Mouse (Mus musculus) heart, embryonic 15.5 days (tissue): Measurements from ENCODE around the gene Mettl7a3. TPM values are rescaled to one million over a fixed set of nuclear protein-coding genes. Genes with fewer than 3 reads are reported as not detected.
"Not testable (repeated sequence)": the region's sequence is repeated elsewhere in the genome, so short reads cannot be mapped to it uniquely, and the experiment has no call there.

Experiments used
- ATAC-seq: fragments of 200-750 bp; cut with Nextera tagmentation; replicated peaks from 2 replicates; pipeline ENCODE4 v1.8.0; 2017; ENCODE audit warnings: low read depth, moderate TSS enrichment; ENCODE audit not compliant: insufficient number of reproducible peaks, insufficient read depth, low FRiP score
- H3K27ac ChIP-seq: fragments of 300-500 bp; sonication (generic); 2 replicates; pipeline ENCODE4 v1.5.1; 2015; ENCODE audit warnings: mild to moderate bottlenecking, inconsistent platforms
- H3K27me3 ChIP-seq: fragments of 300-500 bp; sonication (generic); 2 replicates; pipeline ENCODE4 v1.6.1; 2015; ENCODE audit warnings: inconsistent platforms
- H3K36me3 ChIP-seq: fragments of 300-500 bp; sonication (generic); 2 replicates; pipeline ENCODE4 v1.6.1; 2015; ENCODE audit warnings: mild to moderate bottlenecking, inconsistent platforms
- H3K4me1 ChIP-seq: fragments of 300-500 bp; sonication (generic); replicated peaks from 2 replicates; pipeline ENCODE4 v1.6.1; 2015; ENCODE audit warnings: inconsistent platforms
- H3K4me2 ChIP-seq: fragments of 300-500 bp; sonication (generic); 2 replicates; pipeline ENCODE4 v1.6.1; 2015; ENCODE audit warnings: inconsistent platforms, mild to moderate bottlenecking, moderate library complexity
- H3K4me3 ChIP-seq: fragments of 300-500 bp; sonication (generic); 2 replicates; pipeline ENCODE4 v1.5.1; 2015; ENCODE audit warnings: mild to moderate bottlenecking, inconsistent platforms
- H3K9ac ChIP-seq: fragments of 300-500 bp; sonication (generic); 2 replicates; pipeline ENCODE4 v1.6.1; 2015; ENCODE audit warnings: mild to moderate bottlenecking, inconsistent platforms
- H3K9me3 ChIP-seq: fragments of 300-500 bp; sonication (generic); replicated peaks from 2 replicates; pipeline ENCODE4 v1.6.1; 2016; ENCODE audit warnings: inconsistent platforms
- WGBS: fragments of 180-500 bp; shearing (Covaris S2); methylation state at CpG from one replicate; pipeline ENCODE4 v1.1.7; 2015; ENCODE audit warnings: mixed read lengths; 5-methylcytosine and 5-hydroxymethylcytosine counted together
- polyA plus RNA-seq: library from polyadenylated mRNA; unstranded; fragments of >200 nt; fragmentation: Nextera tagmentation; extraction: Ambion mirVana; gene quantifications from 2 replicates; pipeline ENCODE4 v1.2.1, GENCODE M21; 2015

Mettl7a3 gene
- polyA plus RNA-seq, 1 experiment from 2014 or later: not detected

GRCm38 (mm10) chr15:100364242-100364641 is 29.5 kb downstream of the Mettl7a3 start, which contains the start of gene Higd1c:
Gene Higd1c (plus strand): TSS chr15:100364542.
- whole genome bisulfite sequencing: 63% methylated on average over 7 of the region's 7 CpGs

GRCm38 (mm10) chr15:100365967-100366366 is 31.2 kb downstream of the Mettl7a3 start:
- H3K9me3 ChIP-seq, H3K4me3 ChIP-seq, H3K36me3 ChIP-seq, H3K4me2 ChIP-seq, ATAC-seq, H3K9ac ChIP-seq, H3K4me1 ChIP-seq, H3K27me3 ChIP-seq, H3K27ac ChIP-seq: not testable (repeated sequence)
- WGBS: 78% methylated on average over 9 of the region's 9 CpGs

More at GRCm38 (mm10) chr15:100364242-100364641, 29.5 kb downstream of the Mettl7a3 start, which contains the start of gene Higd1c:
- Histone ChIP-seq H3K9ac (no peak within 1 kb of the TSS), H3K36me3 (no peaks in the 10 kb centered on the region), H3K27ac (no peak within 1 kb of the TSS), H3K4me3 (no peak within 1 kb of the TSS), H3K4me2 (no peak within 1 kb of the TSS), H3K27me3 (no peaks in the 10 kb centered on the region), H3K9me3 (no peaks in the 10 kb centered on the region), H3K4me1 (no peaks in the 10 kb centered on the region)
- no peak for ATAC-seq

- H3K9ac ChIP-seq: no peak overlapping the region
- no peak overlapping the region for H3K4me2 ChIP-seq
- H3K36me3 ChIP-seq: no peaks in the 10 kb centered on the region
- H3K27ac ChIP-seq: no peak overlapping the region
- ATAC-seq: no peak
- 76% methylated on average over 7 of the region's 7 CpGs for WGBS
- no peak overlapping the region for H3K4me3 ChIP-seq
- no peaks in the 10 kb centered on the region for H3K27me3 ChIP-seq
- H3K4me1 ChIP-seq: no peaks in the 10 kb centered on the region
- H3K9me3 ChIP-seq: no peaks in the 10 kb centered on the region
These were observed 32.4 kb downstream of the Mettl7a3 start for GRCm38 (mm10) chr15:100367119-100367518.

- WGBS: 30% methylated on average over 5 of the region's 5 CpGs
- H3K9me3 ChIP-seq: no peaks in the 10 kb centered on the region
- no peak for ATAC-seq
- H3K36me3 ChIP-seq: no peaks in the 10 kb centered on the region
- H3K27me3 ChIP-seq: no peaks in the 10 kb centered on the region
- H3K4me2 ChIP-seq: no peak overlapping the region
- no peak overlapping the region for H3K27ac ChIP-seq
- no peaks in the 10 kb centered on the region for H3K4me1 ChIP-seq
- H3K4me3 ChIP-seq: no peak overlapping the region
- H3K9ac ChIP-seq: no peak overlapping the region
These were observed 40.3 kb downstream of the Mettl7a3 start for GRCm38 (mm10) chr15:100375066-100375465.

- ATAC-seq, H3K4me1 ChIP-seq: not testable (repeated sequence)
- WGBS: 33% methylated on average over 4 of the region's 9 CpGs
These were observed 43.2 kb downstream of the Mettl7a3 start for GRCm38 (mm10) chr15:100377847-100378505.

GRCm38 (mm10) chr15:100379658-100380057 is 44.9 kb downstream of the Mettl7a3 start:
- Histone ChIP-seq H3K27me3 (no peaks in the 10 kb centered on the region), H3K4me2 (no peak overlapping the region), H3K27ac (no peak overlapping the region), H3K9ac (no peak overlapping the region), H3K4me3 (no peak overlapping the region), H3K36me3 (no peaks in the 10 kb centered on the region), H3K4me1 (no peaks in the 10 kb centered on the region), H3K9me3 (no peaks in the 10 kb centered on the region)
- ATAC-seq: no peak
- 86% methylated on average over 8 of the region's 8 CpGs for WGBS

More at GRCm38 (mm10) chr15:100377847-100378505, 43.2 kb downstream of the Mettl7a3 start:
- H3K27ac ChIP-seq, H3K27me3 ChIP-seq, H3K4me3 ChIP-seq, H3K4me2 ChIP-seq, H3K9ac ChIP-seq, H3K9me3 ChIP-seq, H3K36me3 ChIP-seq: not testable (repeated sequence)

GRCm38 (mm10) chr15:100380104-100380503 is 45.4 kb downstream of the Mettl7a3 start:
- Histone ChIP-seq H3K4me3 (no peak overlapping the region), H3K9me3 (no peaks in the 10 kb centered on the region), H3K4me2 (no peak overlapping the region), H3K27me3 (no peaks in the 10 kb centered on the region), H3K9ac (no peak overlapping the region), H3K27ac (no peak overlapping the region), H3K36me3 (no peaks in the 10 kb centered on the region), H3K4me1 (no peaks in the 10 kb centered on the region)
- 59% methylated on average over 2 of the region's 2 CpGs for WGBS
- no peak for ATAC-seq

GRCm38 (mm10) chr15:100385705-100386104 is 51.0 kb downstream of the Mettl7a3 start:
- no peak for ATAC-seq
- Histone ChIP-seq H3K9ac (no peak overlapping the region), H3K9me3 (no peaks in the 10 kb centered on the region), H3K36me3 (no peaks in the 10 kb centered on the region), H3K4me2 (no peak overlapping the region), H3K4me1 (peaks cover 14% of the 10 kb centered on the region), H3K27ac (no peak overlapping the region), H3K27me3 (no peaks in the 10 kb centered on the region), H3K4me3 (no peak overlapping the region)
- 90% methylated on average over 9 of the region's 9 CpGs for WGBS

- no peaks in the 10 kb centered on the region for H3K9me3 ChIP-seq
- H3K36me3 ChIP-seq: no peaks in the 10 kb centered on the region
- peaks cover 18% of the 10 kb centered on the region for H3K4me1 ChIP-seq
- H3K4me2 ChIP-seq: no peak overlapping the region
- no peak overlapping the region for H3K27ac ChIP-seq
- 87% methylated on average over 17 of the region's 17 CpGs for WGBS
- H3K27me3 ChIP-seq: no peaks in the 10 kb centered on the region
- H3K9ac ChIP-seq: no peak overlapping the region
- ATAC-seq: no peak
- no peak overlapping the region for H3K4me3 ChIP-seq
These were observed 53.0 kb downstream of the Mettl7a3 start for GRCm38 (mm10) chr15:100387544-100388223.

GRCm38 (mm10) chr15:100388224-100388835 is 53.6 kb downstream of the Mettl7a3 start:
- ATAC-seq: no peak
- Histone ChIP-seq H3K4me3 (no peak overlapping the region), H3K4me2 (no peak overlapping the region), H3K36me3 (no peaks in the 10 kb centered on the region), H3K9ac (no peak overlapping the region), H3K9me3 (no peaks in the 10 kb centered on the region), H3K27me3 (no peaks in the 10 kb centered on the region), H3K4me1 (peaks cover 21% of the 10 kb centered on the region), H3K27ac (no peak overlapping the region)
- WGBS: 83% methylated on average over 16 of the region's 16 CpGs

GRCm38 (mm10) chr15:100388886-100389285 is 54.2 kb downstream of the Mettl7a3 start:
- no peak overlapping the region for H3K27ac ChIP-seq
- H3K36me3 ChIP-seq: 0 out of 2 replicates have a peak, but pooled peaks cover 4% of the 10 kb centered on the region
- no peak for ATAC-seq
- H3K4me1 ChIP-seq: peaks cover 21% of the 10 kb centered on the region
- no peaks in the 10 kb centered on the region for H3K9me3 ChIP-seq
- H3K4me2 ChIP-seq: no peak overlapping the region
- WGBS: 73% methylated on average over 9 of the region's 9 CpGs
- H3K27me3 ChIP-seq: no peaks in the 10 kb centered on the region
- no peak overlapping the region for H3K9ac ChIP-seq
- no peak overlapping the region for H3K4me3 ChIP-seq
